Mouse (Mus musculus): ENCODE data around the gene Egfem1. TPM values are rescaled to one million over a fixed set of nuclear protein-coding genes. Genes with fewer than 3 reads are reported as not detected.

The Egfem1 gene
- polyA plus RNA-seq, 1 experiment from 2014 or later = 7.4 TPM

MicroRNA genes within 50 kb of the gene (microRNA counts, 519-probe panel; counts per million panel counts)
- microRNA mmu-miR-551b = 2,596 counts per million, percentile 64 among the panel's probes with 10 or more counts

Small RNA genes lying within 50 kb of the gene (microRNA-seq; reads per million reads assigned to microRNA genes)
- gene Mir21b (not detected), gene Mir551b (27.2 reads per million, percentile 37 among the genes with 10 or more reads in this experiment)

Other genes starting within 250 kb of the Egfem1 start
- not detected in 2 replicates for gene Gm1527, start 189.4 kb upstream of the Egfem1 start, polyA plus RNA-seq (2015; fragmentation: Nextera tagmentation; extraction: Ambion mirVana)

Measured in forebrain, embryonic 16.5 days (tissue).